Mouse (Mus musculus): ENCODE measurements around the gene Pde6b.

Pde6b gene

GRCm38 (mm10) chr5:108461082-108462065 is 73.2 kb downstream of the Pde6b start, which contains the start of gene Pcgf3:
Pcgf3 (plus strand) TSS chr5:108461232.
- DNase-seq (ENCODE audit: low read depth, low spot score) = peak; percentile 98

- DNase-seq (ENCODE audit: low read depth, low spot score) = peak; percentile 19
Measured at GRCm38 (mm10) chr5:108462446-108462845, 74.3 kb downstream of the Pde6b start.

GRCm38 (mm10) chr5:108465131-108465891 is 77.1 kb downstream of the Pde6b start:
- DNase-seq (ENCODE audit: low read depth, low spot score) = no peak

GRCm38 (mm10) chr5:108466647-108467046 is 78.5 kb downstream of the Pde6b start:
- no peak for DNase-seq (ENCODE audit: low read depth, low spot score)

- DNase-seq (ENCODE audit: low read depth, low spot score) = no peak
Measured at GRCm38 (mm10) chr5:108469617-108470016, 81.4 kb downstream of the Pde6b start.

- no peak for DNase-seq (ENCODE audit: low read depth, low spot score)
Measured at GRCm38 (mm10) chr5:108473737-108474136, 85.5 kb downstream of the Pde6b start.

GRCm38 (mm10) chr5:108475977-108476376 is 87.8 kb downstream of the Pde6b start:
- no peak for DNase-seq (ENCODE audit: low read depth, low spot score)

Data from CD4-positive, CD25-positive, alpha-beta regulatory T cell, adult 2 months (primary cell).